Mouse (Mus musculus): ENCODE measurements around the gene Cldn1.
A peak's percentile ranks its signal among the peaks of the same experiment; 100 is the strongest.

DNA sequence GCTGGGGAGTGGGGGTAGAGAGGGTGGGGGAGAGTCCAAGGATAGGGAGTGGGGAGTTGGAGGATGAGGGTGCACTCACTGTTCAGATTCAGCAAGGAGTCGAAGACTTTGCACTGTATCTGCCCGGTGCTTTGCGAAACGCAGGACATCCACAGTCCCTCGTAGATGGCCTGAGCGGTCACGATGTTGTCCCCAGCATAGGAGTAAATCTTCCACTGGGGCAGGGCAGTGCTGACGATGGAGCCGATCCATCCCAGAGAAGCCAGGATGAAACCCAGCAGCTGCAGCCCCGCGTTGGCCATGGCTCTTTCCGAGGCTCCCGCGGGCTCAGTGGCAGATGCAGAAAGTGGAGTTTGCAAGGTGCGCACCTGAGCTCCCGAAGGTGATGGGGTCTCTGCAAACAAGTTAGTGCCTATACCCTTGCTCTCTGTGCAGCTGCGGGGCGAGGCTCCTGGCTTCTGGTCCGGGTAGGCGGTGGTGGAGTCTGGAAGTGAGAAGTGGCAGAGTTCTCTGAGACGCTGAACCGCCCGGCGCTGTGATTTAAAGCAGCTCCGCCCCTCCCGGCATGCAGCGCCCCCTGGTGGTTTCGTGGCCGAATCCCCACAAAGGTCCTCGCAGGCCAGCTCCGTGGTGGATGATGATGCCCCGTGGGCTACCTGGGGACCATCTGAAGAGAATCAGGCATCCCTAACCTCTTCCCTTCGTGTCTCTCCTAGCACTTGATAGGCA lies at the start of gene Cldn1:
- TF ChIP-seq CTCF (IDR thresholded peaks at IDR 0.05; ENCODE audit: control insufficient read depth, insufficient read depth, insufficient replicate concordance, low read depth, low read length): peak; percentile 92
- TF ChIP-seq POLR2A (IDR thresholded peaks at IDR 0.05; ENCODE audit: control insufficient read depth, low read depth, low read length): no peak
